Mouse (Mus musculus) forebrain, postnatal 0 days (tissue): Measurements from ENCODE around the gene Trp53i13. TPM values are rescaled to one million over a fixed set of nuclear protein-coding genes. Genes with fewer than 3 reads are reported as not detected.

Experiments
- ATAC-seq: fragments of 200-750 bp; cut with Nextera tagmentation; 2 replicates; pipeline ENCODE4 v1.8.0; 2017; ENCODE audit warnings: mild to moderate bottlenecking, moderate library complexity
- DNase-seq: peaks from one replicate; pipeline ENCODE4 v3.0.0-alpha.2; 2015
- H3K27ac ChIP-seq: fragments of 300-500 bp; sonication (generic); 2 replicates; pipeline ENCODE4 v1.5.1; 2014; ENCODE audit warnings: low read depth, mild to moderate bottlenecking, antibody characterized with exemption, low read length, moderate library complexity, mixed read lengths
- H3K27me3 ChIP-seq: fragments of 300-500 bp; sonication (generic); 2 replicates; pipeline ENCODE4 v1.6.1; 2014; ENCODE audit warnings: mild to moderate bottlenecking, low read length, mixed read lengths; ENCODE audit not compliant: insufficient read depth
- H3K36me3 ChIP-seq: fragments of 300-500 bp; sonication (generic); 2 replicates; pipeline ENCODE4 v1.6.1; 2014; ENCODE audit warnings: mild to moderate bottlenecking, moderate library complexity; ENCODE audit not compliant: insufficient read depth
- H3K4me1 ChIP-seq: fragments of 300-500 bp; sonication (generic); 2 replicates; pipeline ENCODE4 v1.6.1; 2014; ENCODE audit warnings: antibody characterized with exemption; ENCODE audit not compliant: insufficient read depth
- H3K4me2 ChIP-seq: fragments of 300-500 bp; sonication (generic); 2 replicates; pipeline ENCODE4 v1.6.1; 2014; ENCODE audit warnings: low read depth, mild to moderate bottlenecking, moderate library complexity
- H3K4me3 ChIP-seq: fragments of 300-500 bp; sonication (generic); 2 replicates; pipeline ENCODE4 v1.5.1; 2014; ENCODE audit warnings: low read depth, low read length, mixed read lengths
- H3K9ac ChIP-seq: fragments of 300-500 bp; sonication (generic); 2 replicates; pipeline ENCODE4 v1.6.1; 2014; ENCODE audit warnings: mild to moderate bottlenecking
- H3K9me3 ChIP-seq: fragments of 300-500 bp; sonication (generic); 2 replicates; pipeline ENCODE4 v1.6.1; 2016; ENCODE audit warnings: low read length
- CTCF ChIP-seq: sonication (generic); IDR thresholded peaks from 2 replicates; pipeline ENCODE4 v1.5.1; 2016; ENCODE audit warnings: antibody characterized with exemption, control low read depth, low read depth
- WGBS: fragments of 180-500 bp; shearing (Covaris S2); extraction: QIAGEN DNeasy Blood & Tissue Kit; methylation state at CpG from one replicate; pipeline ENCODE4 v1.1.7; 2014; 5-methylcytosine and 5-hydroxymethylcytosine counted together
- polyA plus RNA-seq: library from polyadenylated mRNA; unstranded; fragments of >200 nt; fragmentation: Nextera tagmentation; extraction: Ambion mirVana; gene quantifications from 2 replicates; pipeline ENCODE4 v1.2.1, GENCODE M21; 2015
- total RNA-seq: library from RNA; depleted of rRNA; stranded (reverse); fragments of >200 nt; gene quantifications from 2 replicates; pipeline ENCODE4 v1.2.3, GENCODE M21; 2014

The Trp53i13 gene
- total and polyA plus RNA-seq, 2 experiments from 2014 or later, result 12.3 to 12.4 TPM

GRCm38 (mm10) chr11:77485229-77485628, 30.6 kb downstream of the Trp53i13 start:
- H3K27ac ChIP-seq, result no peak overlapping the region; the same call in 1 of the 2 replicates
- no peak for DNase-seq
- no peaks in the 10 kb centered on the region for H3K27me3 ChIP-seq
- H3K9ac ChIP-seq, result no peak overlapping the region
- ATAC-seq, result no peak
- no peaks in the 10 kb centered on the region for H3K36me3 ChIP-seq
- no peak for TF ChIP-seq CTCF
- no peaks in the 10 kb centered on the region for H3K9me3 ChIP-seq
- H3K4me3 ChIP-seq, result no peak overlapping the region
- 33% methylated on average over 6 of the region's 6 CpGs for WGBS
- H3K4me1 ChIP-seq, result peaks cover 35% of the 10 kb centered on the region
- H3K4me2 ChIP-seq, result peak overlapping the region; percentile 26; the same call in 1 of the 2 replicates

DNA sequence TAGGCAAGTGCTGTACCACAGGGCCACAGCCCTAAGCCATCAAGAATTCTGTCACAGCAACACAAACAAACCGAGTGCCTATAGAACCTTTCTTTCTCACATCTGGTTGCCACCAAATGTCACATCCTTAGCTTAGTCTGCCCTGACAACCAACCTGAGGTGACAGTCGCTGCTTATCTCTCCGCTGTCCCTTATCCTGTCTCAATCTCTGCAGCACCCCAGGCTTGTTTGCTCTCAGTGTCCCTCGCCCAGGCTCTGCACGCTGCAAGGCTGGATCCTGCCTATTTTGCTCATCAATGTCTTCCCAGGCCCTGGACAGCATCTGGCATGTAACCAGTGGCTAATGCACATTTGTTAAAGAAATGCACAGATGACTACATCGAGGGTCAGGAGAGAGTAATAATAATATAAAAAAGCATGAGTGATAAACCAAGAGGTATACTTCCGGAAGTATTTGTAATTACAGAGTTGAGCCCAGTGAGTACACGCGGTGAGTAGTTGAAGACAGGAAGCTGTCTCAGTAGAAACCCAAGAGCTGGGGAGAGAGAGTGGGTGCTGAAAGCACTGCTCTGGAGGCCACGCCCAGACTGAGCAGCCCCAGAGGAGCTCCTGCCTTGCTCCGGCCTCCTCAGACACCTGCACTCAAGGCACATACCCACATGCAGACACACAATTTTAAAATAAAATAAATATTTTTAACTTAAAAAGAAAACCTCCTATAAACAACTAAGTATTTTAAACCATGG, 32.1 kb downstream of the Trp53i13 start:
- Histone ChIP-seq H3K9me3 (no peaks in the 10 kb centered on the region), H3K27me3 (no peaks in the 10 kb centered on the region), H3K4me1 (peaks cover 34% of the 10 kb centered on the region), H3K4me3 (no peak overlapping the region), H3K27ac (no peak overlapping the region), H3K9ac (no peak overlapping the region), H3K36me3 (no peaks in the 10 kb centered on the region), H3K4me2 (no peak overlapping the region)
- TF ChIP-seq CTCF, result no peak
- ATAC-seq, result no peak
- DNase-seq, result no peak
- WGBS, result 78% methylated on average over 11 of the region's 11 CpGs

DNA sequence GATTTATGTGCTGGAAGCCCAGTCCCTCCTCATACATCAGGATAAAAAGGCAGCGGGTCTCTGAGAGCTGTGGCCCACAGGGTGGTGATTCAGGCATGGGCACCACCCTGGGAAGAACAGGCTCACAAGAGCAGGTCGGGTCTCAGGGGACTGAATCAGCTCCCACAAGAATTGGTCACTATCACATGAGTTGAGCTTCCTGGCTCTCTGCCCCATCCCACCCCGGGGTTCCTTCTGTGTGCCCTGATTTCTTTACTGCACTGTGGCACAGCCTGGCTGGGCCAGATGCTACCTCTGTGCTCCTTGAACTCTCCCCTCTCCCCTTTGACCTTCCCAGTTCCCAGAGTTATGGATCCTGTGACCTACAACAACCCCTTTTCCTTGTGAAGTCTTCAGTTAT, 32.7 kb downstream of the Trp53i13 start:
- Histone ChIP-seq H3K27me3 (no peaks in the 10 kb centered on the region), H3K4me2 (no peak overlapping the region), H3K9ac (no peak overlapping the region), H3K4me3 (no peak overlapping the region), H3K4me1 (peaks cover 28% of the 10 kb centered on the region), H3K36me3 (no peaks in the 10 kb centered on the region), H3K27ac (no peak overlapping the region), H3K9me3 (no peaks in the 10 kb centered on the region)
- TF ChIP-seq CTCF, result no peak
- DNase-seq (no peak), ATAC-seq (no peak)
- WGBS, result 74% methylated on average over 3 of the region's 3 CpGs

GRCm38 (mm10) chr11:77476895-77477294, 38.9 kb downstream of the Trp53i13 start:
- Histone ChIP-seq H3K4me3 (no peak overlapping the region), H3K9ac (no peak overlapping the region), H3K4me2 (no peak overlapping the region), H3K27me3 (no peaks in the 10 kb centered on the region), H3K27ac (no peak overlapping the region), H3K36me3 (peaks cover 37% of the 10 kb centered on the region), H3K4me1 (no peaks in the 10 kb centered on the region), H3K9me3 (no peaks in the 10 kb centered on the region)
- ATAC-seq (no peak), DNase-seq (no peak)
- TF ChIP-seq CTCF, result no peak
- WGBS, result 93% methylated on average over 6 of the region's 6 CpGs

DNA sequence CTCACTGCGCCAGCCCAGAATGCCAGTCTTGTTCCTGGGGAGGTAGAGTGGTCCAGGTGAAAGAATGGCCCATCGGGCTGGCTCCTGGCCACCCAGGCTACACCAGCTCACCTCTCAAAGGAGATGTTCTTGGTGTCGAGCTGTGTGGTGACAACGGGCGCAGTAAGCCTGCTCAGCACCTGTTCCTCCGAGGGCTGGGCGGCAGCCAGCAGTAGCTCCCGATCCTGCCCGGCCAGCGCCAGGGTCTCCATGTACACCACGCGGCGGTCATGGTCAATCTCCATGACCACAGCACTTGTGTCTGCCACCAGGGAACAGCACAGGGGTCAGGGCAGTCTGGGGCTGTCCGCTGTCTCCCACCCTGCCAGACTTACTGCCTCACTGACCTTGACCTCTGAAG, 39.6 kb downstream of the Trp53i13 start:
- 92% methylated on average over 14 of the region's 14 CpGs for WGBS
- Histone ChIP-seq H3K4me1 (no peaks in the 10 kb centered on the region), H3K4me2 (no peak overlapping the region), H3K9me3 (no peaks in the 10 kb centered on the region), H3K27ac (no peak overlapping the region), H3K9ac (no peak overlapping the region), H3K4me3 (no peak overlapping the region), H3K36me3 (peaks cover 44% of the 10 kb centered on the region), H3K27me3 (no peaks in the 10 kb centered on the region)
- TF ChIP-seq CTCF, result no peak
- ATAC-seq, result no peak
- no peak for DNase-seq

- no peak for TF ChIP-seq CTCF
- no peak overlapping the region for H3K27ac ChIP-seq
- peaks cover 56% of the 10 kb centered on the region for H3K36me3 ChIP-seq
- no peaks in the 10 kb centered on the region for H3K4me1 ChIP-seq
- H3K4me3 ChIP-seq, result no peak overlapping the region
- WGBS, result 91% methylated on average over 16 of the region's 16 CpGs
- H3K9me3 ChIP-seq, result no peaks in the 10 kb centered on the region
- no peak overlapping the region for H3K4me2 ChIP-seq
- no peaks in the 10 kb centered on the region for H3K27me3 ChIP-seq
- ATAC-seq (no peak), DNase-seq (no peak)
- H3K9ac ChIP-seq, result no peak overlapping the region
Observed at GRCm38 (mm10) chr11:77472775-77473174, 43.0 kb downstream of the Trp53i13 start.

DNA sequence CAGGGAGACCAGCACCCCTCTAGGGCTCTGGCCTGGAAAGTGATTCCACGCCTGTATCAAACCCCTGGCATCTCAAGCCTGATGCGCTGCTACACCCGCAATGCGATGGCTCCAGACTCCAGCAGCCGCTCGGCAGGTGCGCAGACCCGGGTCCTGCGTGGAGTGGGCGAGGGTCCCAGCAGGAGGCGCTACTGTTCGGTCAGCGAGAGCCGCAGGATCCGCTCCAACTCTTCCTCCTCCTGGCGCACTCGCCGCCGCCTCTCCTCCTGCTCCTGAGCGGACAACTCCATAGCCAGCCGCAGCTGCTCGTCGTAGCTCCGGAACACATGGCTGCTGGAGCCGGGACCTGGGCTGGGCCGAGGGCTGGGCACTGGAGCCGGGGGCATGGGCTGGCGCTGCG, 44.4 kb downstream of the Trp53i13 start:
- Histone ChIP-seq H3K27ac (no peak overlapping the region), H3K27me3 (no peaks in the 10 kb centered on the region), H3K4me2 (no peak overlapping the region), H3K36me3 (peaks cover 56% of the 10 kb centered on the region), H3K9ac (no peak overlapping the region), H3K4me1 (no peaks in the 10 kb centered on the region), H3K4me3 (no peak overlapping the region), H3K9me3 (no peaks in the 10 kb centered on the region)
- DNase-seq, result no peak
- no peak for ATAC-seq
- TF ChIP-seq CTCF, result no peak
- 70% methylated on average over 29 of the region's 29 CpGs for WGBS
